8 mouse cellular contexts compared by ENCODE assay signal in genomic region chr2:133552031-133552841, GRCm38 (mm10). TPM values are rescaled to one million over a fixed set of nuclear protein-coding genes. Genes with fewer than 3 reads are reported as not detected.
DNase-seq lines count a peak whose midpoint lies in the region; ATAC-seq and TF ChIP-seq lines count a peak whose summit lies in the region.

Gene Bmp2, plus strand, starts transcription at chr2:133552159.

- peak within 1 kb of the TSS; percentile 72 for H3K9ac ChIP-seq in hindbrain, embryonic 13.5 days

- intact Hi-C loops in gastrocnemius, adult 2 months (cut with DNase I) = loop anchor here (5.0 to 10.0 kb wide), 3 partner anchors 170 to 577 kb away; no protein-coding TSS in a partner anchor

- peak within 1 kb of the TSS; percentile 97 for H3K4me2 ChIP-seq in hindbrain, embryonic 13.5 days

- no peak for ATAC-seq in G1E (ENCODE audit: extremely low read depth, insufficient number of reproducible peaks, low FRiP score, poor library complexity, severe bottlenecking)
- ATAC-seq in hindbrain, embryonic 13.5 days (ENCODE audit: low FRiP score) = peak; percentile 73

- peak within 1 kb of the TSS; percentile 16; the same call in 1 of the 2 replicates for H3K4me3 ChIP-seq in G1E (ENCODE audit: low read depth, low read length)
- peak within 1 kb of the TSS; percentile 53 for H3K4me3 ChIP-seq in bone marrow macrophage, adult 2 months (ENCODE audit: insufficient read depth, low read length)
- H3K4me3 ChIP-seq in gastrocnemius, adult 2 months = peak within 1 kb of the TSS; percentile 87
- peak within 1 kb of the TSS; percentile 59 for H3K4me3 ChIP-seq in hindbrain, embryonic 13.5 days

- no peak within 1 kb of the TSS for H3K27ac ChIP-seq in bone marrow macrophage, adult 2 months (ENCODE audit: insufficient read depth, low read depth, low read length)
- H3K27ac ChIP-seq in gastrocnemius, adult 2 months = peak within 1 kb of the TSS; percentile 86
- no peak within 1 kb of the TSS for H3K27ac ChIP-seq in hindbrain, embryonic 13.5 days

- no peaks in the 10 kb centered on the region for H3K36me3 ChIP-seq in G1E (replicated peaks)
- no peaks in the 10 kb centered on the region for H3K36me3 ChIP-seq in hindbrain, embryonic 13.5 days

- DNase-seq in G1E (ENCODE audit: low spot score) = no peak
- peak; percentile 88 for DNase-seq in gastrocnemius, adult 2 months
- peak; percentile 10 for DNase-seq in left cerebral cortex, adult 11 months (ENCODE audit: low spot score)
- DNase-seq in lung, postnatal 14 days = peak; percentile 75
- peak; percentile 69 for DNase-seq in retina, postnatal 1 day
- no peak for DNase-seq in c-Kit-positive CD71-positive TER-119-positive erythroid progenitor cells, embryonic 14.5 days (ENCODE audit: low spot score)

- H3K27me3 ChIP-seq in G1E (ENCODE audit: insufficient read depth, low read length) = no peaks in the 10 kb centered on the region
- peaks cover 67% of the 10 kb centered on the region for H3K27me3 ChIP-seq in hindbrain, embryonic 13.5 days

- H3K9me3 ChIP-seq in G1E (replicated peaks) = peaks cover 39% of the 10 kb centered on the region
- H3K9me3 ChIP-seq in hindbrain, embryonic 13.5 days = no peaks in the 10 kb centered on the region

- H3K4me1 ChIP-seq in G1E (ENCODE audit: insufficient read depth, low read depth, low read length) = no peaks in the 10 kb centered on the region
- H3K4me1 ChIP-seq in bone marrow macrophage, adult 2 months (ENCODE audit: control insufficient read depth, insufficient read depth, low read length) = peaks cover 7% of the 10 kb centered on the region
- H3K4me1 ChIP-seq in hindbrain, embryonic 13.5 days (replicated peaks) = peaks cover 31% of the 10 kb centered on the region

- WGBS in hindbrain, embryonic 13.5 days = under 1% methylated on average over 93 of the region's 110 CpGs

- TF ChIP-seq CTCF in G1E (IDR thresholded peaks at IDR 0.05; ENCODE audit: low read depth, low read length) = no peak
- TF ChIP-seq CTCF in bone marrow macrophage, adult 2 months (IDR thresholded peaks at IDR 0.05; ENCODE audit: low read depth, low read length) = no peak
- peak; percentile 42 for TF ChIP-seq CTCF in gastrocnemius, adult 2 months (IDR thresholded peaks at IDR 0.05)

- TF ChIP-seq POLR2A in bone marrow macrophage, adult 2 months (IDR thresholded peaks at IDR 0.05; ENCODE audit: borderline replicate concordance, low read depth, low read length) = no peak

RNA-seq across cellular contexts. Expression of gene Bmp2, which starts in this region (rescaled TPM):
- total RNA-seq in G1E (2014; fragmentation: Nextera tagmentation) = not detected in 2 replicates
- total RNA-seq in G1E (2017) = 0.05 and 0.06 TPM in 2 replicates
- not detected in 2 replicates for polyA plus RNA-seq in G1E (2012)
- polyA plus RNA-seq in bone marrow macrophage, adult 2 months (2012; ENCODE audit: insufficient read depth, insufficient read length, missing spikeins) = 0.40 and 0.52 TPM in 2 replicates
- total RNA-seq in gastrocnemius, adult 2 months (2021) = 1 to 10 TPM; 1.1 to 2.9 TPM
- polyA plus RNA-seq in hindbrain, embryonic 13.5 days (2015; fragmentation: Nextera tagmentation; extraction: Ambion mirVana) = 1.6 and 2.4 TPM in 2 replicates

Comparison
In these comparisons a context has a peak if more than half of its experiments do, and no peak if none do; other contexts are left out.
1. DNase-seq: peak in gastrocnemius, adult 2 months (single experiment), left cerebral cortex, adult 11 months (single experiment), lung, postnatal 14 days (single experiment) and retina, postnatal 1 day (single experiment); none in G1E (single experiment) and c-Kit-positive CD71-positive TER-119-positive erythroid progenitor cells, embryonic 14.5 days (single experiment).
2. H3K4me3 ChIP-seq: peak in every context shown above with its lines; median percentile 87 in gastrocnemius, adult 2 months; 59 in hindbrain, embryonic 13.5 days; 53 in bone marrow macrophage, adult 2 months; 16 in G1E.